Mouse (Mus musculus) lung, adult 2 months (tissue): ENCODE measurements around the gene Ptpn7.

Experiments
- CTCF ChIP-seq: fragments of 200-500 bp; IDR thresholded peaks from 2 replicates; pipeline ENCODE4 v1.5.1; 2011; ENCODE audit warnings: mild to moderate bottlenecking, low read length, control low read depth; ENCODE audit not compliant: insufficient read depth
- POLR2A ChIP-seq: fragments of 200-500 bp; IDR thresholded peaks from 2 replicates; pipeline ENCODE4 v1.6.1; 2011; ENCODE audit warnings: low read depth, mild to moderate bottlenecking, control low read depth, low read length, borderline replicate concordance; ENCODE audit errors: extremely low read depth

DNA sequence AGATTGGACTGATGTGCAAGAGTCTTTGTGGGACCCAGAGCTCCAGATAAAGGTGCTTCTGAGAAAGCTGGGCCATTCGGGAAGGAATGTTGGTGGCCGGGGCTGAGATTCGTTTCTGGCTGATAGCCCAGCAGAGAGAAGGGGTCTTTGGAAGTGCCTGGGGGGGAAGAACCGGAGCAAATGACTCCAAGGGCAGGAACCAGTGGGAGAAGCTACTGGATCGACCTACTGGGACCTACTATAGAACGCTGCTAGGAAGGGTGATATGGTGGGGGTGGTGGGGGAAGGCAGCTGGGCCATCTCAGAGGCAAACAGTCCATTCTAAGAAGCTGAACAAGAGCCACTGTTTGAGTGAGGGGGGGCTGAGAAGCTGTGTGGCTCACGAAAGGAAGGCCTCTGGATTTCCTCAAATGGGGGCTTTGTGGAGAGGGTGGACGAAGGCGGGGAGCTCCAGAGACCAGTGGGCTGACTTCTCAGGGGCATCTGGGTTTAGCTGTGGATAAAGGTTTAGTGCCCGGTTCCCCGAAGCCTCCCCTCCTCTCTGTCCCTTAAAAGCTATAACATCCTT lies 27.1 kb downstream of the Ptpn7 start:
- TF ChIP-seq CTCF: no peak
- no peak for TF ChIP-seq POLR2A
